Mouse (Mus musculus) stomach, postnatal 0 days (tissue): ENCODE measurements around the gene Ms4a4b. TPM values are rescaled to one million over a fixed set of nuclear protein-coding genes. Genes with fewer than 3 reads are reported as not detected.

Source experiments
- ATAC-seq: fragments of 200-750 bp; cut with Nextera tagmentation; 2 replicates; pipeline ENCODE4 v1.8.0; 2017; ENCODE audit not compliant: low FRiP score, low TSS enrichment
- DNase-seq: peaks from one replicate; pipeline ENCODE4 v3.0.0-alpha.2; 2016; ENCODE audit warnings: low spot score
- H3K27ac ChIP-seq: fragments of 300-500 bp; sonication (generic); replicated peaks from 2 replicates; pipeline ENCODE4 v1.5.1; 2014; ENCODE audit warnings: mild to moderate bottlenecking, control low read depth
- H3K27me3 ChIP-seq: fragments of 300-500 bp; sonication (generic); 2 replicates; pipeline ENCODE4 v1.6.1; 2014; ENCODE audit warnings: low read length; ENCODE audit not compliant: control insufficient read depth, insufficient read depth
- H3K36me3 ChIP-seq: fragments of 300-500 bp; sonication (generic); 2 replicates; pipeline ENCODE4 v1.6.1; 2014; ENCODE audit warnings: low read length, mixed read lengths; ENCODE audit not compliant: control insufficient read depth, insufficient read depth
- H3K4me1 ChIP-seq: fragments of 300-500 bp; sonication (generic); replicated peaks from 2 replicates; pipeline ENCODE4 v1.6.1; 2014; ENCODE audit warnings: antibody characterized with exemption; ENCODE audit not compliant: control insufficient read depth, insufficient read depth
- H3K4me2 ChIP-seq: fragments of 300-500 bp; sonication (generic); replicated peaks from 2 replicates; pipeline ENCODE4 v1.6.1; 2014; ENCODE audit warnings: low read depth, mild to moderate bottlenecking, control low read depth, moderate library complexity
- H3K4me3 ChIP-seq: fragments of 300-500 bp; sonication (generic); 2 replicates; pipeline ENCODE4 v1.5.1; 2014; ENCODE audit warnings: low read depth, low read length, control low read depth
- H3K9ac ChIP-seq: fragments of 300-500 bp; sonication (generic); 2 replicates; pipeline ENCODE4 v1.6.1; 2014; ENCODE audit warnings: mild to moderate bottlenecking, low read length, control low read depth, mixed read lengths
- H3K9me3 ChIP-seq: fragments of 300-500 bp; sonication (generic); 2 replicates; pipeline ENCODE4 v1.6.1; 2016; ENCODE audit warnings: low read length; ENCODE audit not compliant: control insufficient read depth
- CTCF ChIP-seq: IDR thresholded peaks from 2 replicates; pipeline ENCODE4 v1.5.1; 2016; ENCODE audit warnings: antibody characterized with exemption, low read depth, mild to moderate bottlenecking, moderate library complexity
- EP300 ChIP-seq: optimal IDR thresholded peaks from 2 replicates; pipeline ENCODE3; 2016; ENCODE audit warnings: antibody characterized with exemption
- WGBS: fragments of 180-500 bp; shearing (Covaris S2); extraction: QIAGEN DNeasy Blood & Tissue Kit; methylation state at CpG from one replicate; pipeline ENCODE4 v1.1.7; 2014; 5-methylcytosine and 5-hydroxymethylcytosine counted together
- polyA plus RNA-seq: library from polyadenylated mRNA; unstranded; fragments of >200 nt; fragmentation: Nextera tagmentation; extraction: Ambion mirVana; gene quantifications from 2 replicates; pipeline ENCODE4 v1.2.1, GENCODE M21; 2015

The Ms4a4b gene
- polyA plus RNA-seq, 1 experiment from 2014 or later = 0.89 TPM

- DNase-seq = no peak
- no peaks in the 10 kb centered on the region for H3K36me3 ChIP-seq
- no peak overlapping the region for H3K9ac ChIP-seq
- 87% methylated on average over 4 of the region's 4 CpGs for WGBS
- H3K27me3 ChIP-seq = no peaks in the 10 kb centered on the region
- no peak overlapping the region for H3K4me3 ChIP-seq
- no peaks in the 10 kb centered on the region for H3K9me3 ChIP-seq
- no peaks in the 10 kb centered on the region for H3K4me1 ChIP-seq
- TF ChIP-seq EP300 = no peak
- H3K4me2 ChIP-seq = no peak overlapping the region
- ATAC-seq = no peak
- H3K27ac ChIP-seq = no peak overlapping the region
Observed at GRCm38 (mm10) chr19:11501326-11501725, 58.0 kb downstream of the Ms4a4b start.

DNA sequence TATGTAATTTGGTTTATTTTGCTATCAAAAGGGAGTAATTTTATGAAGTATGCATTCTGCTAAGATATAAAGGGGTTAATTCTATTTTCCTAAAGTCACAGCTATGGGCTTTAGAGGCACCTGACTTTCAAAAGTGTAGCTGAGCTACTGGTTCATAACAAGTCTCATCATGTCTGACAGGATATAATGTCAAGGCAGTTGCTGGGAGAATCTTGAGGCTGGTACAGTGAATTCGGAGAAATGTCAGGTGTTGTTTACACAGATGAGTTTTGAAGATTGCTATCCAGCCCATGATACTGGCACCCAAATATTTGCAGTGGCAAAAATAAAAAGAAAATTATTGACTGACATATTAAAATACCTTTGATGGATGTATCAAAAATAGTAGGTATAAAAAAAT, 61.5 kb downstream of the Ms4a4b start:
- ATAC-seq (no peak), DNase-seq (no peak)
- H3K27ac ChIP-seq = no peak overlapping the region
- no peaks in the 10 kb centered on the region for H3K4me1 ChIP-seq
- H3K36me3 ChIP-seq = no peaks in the 10 kb centered on the region
- H3K9ac ChIP-seq = no peak overlapping the region
- TF ChIP-seq CTCF (no peak), EP300 (no peak)
- no peak overlapping the region for H3K4me3 ChIP-seq
- H3K4me2 ChIP-seq = no peak overlapping the region
- H3K9me3 ChIP-seq = no peaks in the 10 kb centered on the region
- no peaks in the 10 kb centered on the region for H3K27me3 ChIP-seq
- 44% methylated on average over 1 of the region's 1 CpGs for WGBS

GRCm38 (mm10) chr19:11513458-11513857, 70.1 kb downstream of the Ms4a4b start:
- no peaks in the 10 kb centered on the region for H3K27me3 ChIP-seq
- H3K27ac ChIP-seq = no peak overlapping the region
- ATAC-seq (no peak), DNase-seq (no peak)
- H3K4me3 ChIP-seq = no peak overlapping the region
- no peak overlapping the region for H3K9ac ChIP-seq
- no peak overlapping the region for H3K4me2 ChIP-seq
- WGBS = 61% methylated on average over 1 of the region's 1 CpGs
- no peaks in the 10 kb centered on the region for H3K9me3 ChIP-seq
- H3K36me3 ChIP-seq = no peaks in the 10 kb centered on the region
- no peaks in the 10 kb centered on the region for H3K4me1 ChIP-seq
- TF ChIP-seq EP300 (no peak), CTCF (no peak)

GRCm38 (mm10) chr19:11516246-11516645, 72.9 kb downstream of the Ms4a4b start, which contains the start of gene Ms4a6b:
TSS of gene Ms4a6b (plus strand) at chr19:11516512.
- Histone ChIP-seq H3K4me1 (no peaks in the 10 kb centered on the region), H3K9me3 (no peaks in the 10 kb centered on the region), H3K27me3 (no peaks in the 10 kb centered on the region), H3K9ac (no peak within 1 kb of the TSS), H3K4me2 (no peak within 1 kb of the TSS), H3K36me3 (no peaks in the 10 kb centered on the region), H3K27ac (no peak within 1 kb of the TSS), H3K4me3 (no peak within 1 kb of the TSS)
- ATAC-seq = no peak
- TF ChIP-seq CTCF (no peak), EP300 (no peak)
- DNase-seq = no peak

Other genes starting within 250 kb of the Ms4a4b start
- gene Ms4a13, start 246.8 kb upstream of the Ms4a4b start, polyA plus RNA-seq = not detected in 2 replicates
- 0.51 and 0.73 TPM in 2 replicates for gene Ms4a12, start 211.1 kb upstream of the Ms4a4b start, polyA plus RNA-seq
- 0.06 and 0.11 TPM in 2 replicates for gene Ms4a1, start 177.3 kb upstream of the Ms4a4b start, polyA plus RNA-seq
- gene Ms4a5, start 159.7 kb upstream of the Ms4a4b start, polyA plus RNA-seq = not detected in 2 replicates
- 0.08 and 0.10 TPM in 2 replicates for gene Ms4a14, start 129.1 kb upstream of the Ms4a4b start, polyA plus RNA-seq
- gene Ms4a7, start 107.4 kb upstream of the Ms4a4b start, polyA plus RNA-seq = 13.6 and 15.0 TPM in 2 replicates
- gene Ms4a4a, start 68.0 kb upstream of the Ms4a4b start, polyA plus RNA-seq = 6.0 TPM in 2 replicates
- gene Ms4a4c, start 38.8 kb upstream of the Ms4a4b start, polyA plus RNA-seq = 0.59 and 1.1 TPM in 2 replicates
- 9.6 and 10.5 TPM in 2 replicates for gene Ms4a6c, start 25.8 kb downstream of the Ms4a4b start, polyA plus RNA-seq
- 0.16 and 0.19 TPM in 2 replicates for gene Gm8369, start 42.4 kb downstream of the Ms4a4b start, polyA plus RNA-seq
- gene Ms4a6b, start 73.0 kb downstream of the Ms4a4b start, polyA plus RNA-seq = 6.6 and 6.9 TPM in 2 replicates
- 8.6 and 9.1 TPM in 2 replicates for gene Ms4a4d, start 93.2 kb downstream of the Ms4a4b start, polyA plus RNA-seq
- gene Ms4a6d, start 161.3 kb downstream of the Ms4a4b start, polyA plus RNA-seq = 4.5 and 5.0 TPM in 2 replicates
- 0.16 and 0.24 TPM in 2 replicates for gene Ms4a2, start 180.2 kb downstream of the Ms4a4b start, polyA plus RNA-seq
- 0.07 and 0.10 TPM in 2 replicates for gene Ms4a3, start 197.3 kb downstream of the Ms4a4b start, polyA plus RNA-seq
- not detected in 2 replicates for gene Oosp2, start 217.0 kb downstream of the Ms4a4b start, polyA plus RNA-seq
- gene Oosp1, start 247.6 kb downstream of the Ms4a4b start, polyA plus RNA-seq = not detected in 2 replicates